Mouse (Mus musculus): Measurements from ENCODE around the gene Man2b2.

Man2b2 gene

DNA sequence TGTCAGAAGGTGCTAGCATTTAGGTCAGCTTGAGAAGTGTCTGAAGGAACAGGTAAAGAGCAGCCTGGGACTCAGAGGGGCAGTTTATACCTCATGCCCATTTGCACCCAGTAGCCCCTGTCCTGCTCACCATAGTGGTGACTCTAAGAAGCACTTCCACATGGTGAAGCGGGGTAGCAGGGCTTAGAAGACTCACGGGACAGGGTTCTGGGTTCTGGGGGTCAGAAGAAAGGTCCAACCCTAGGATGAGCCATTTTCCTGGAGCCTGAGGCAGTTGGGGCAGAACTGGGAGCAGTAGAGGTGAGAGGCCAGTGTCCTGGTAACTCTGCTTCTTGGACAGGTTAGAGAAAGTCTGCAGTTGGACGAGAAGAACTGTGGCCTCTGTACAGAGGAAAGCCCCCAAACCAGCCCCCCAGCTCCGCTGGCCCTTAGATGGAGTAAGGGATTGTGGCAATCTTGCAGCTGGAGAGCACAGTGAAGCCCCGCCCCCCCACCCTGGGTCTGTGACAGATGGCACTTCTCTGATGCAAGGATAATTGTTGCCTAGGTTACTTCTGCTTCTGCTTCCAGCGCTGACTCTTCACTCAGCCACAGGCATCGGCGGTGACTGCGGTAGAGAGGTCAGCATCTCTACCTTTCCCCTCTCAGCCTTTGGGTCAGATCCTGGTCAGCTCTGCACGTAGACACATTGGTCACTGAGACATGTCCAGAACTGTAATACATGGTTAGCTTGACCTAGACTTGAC lies 63.3 kb downstream of the Man2b2 start:
- no peak for DNase-seq

- DNase-seq = no peak
Observed at GRCm38 (mm10) chr5:36759848-36760247, 70.6 kb downstream of the Man2b2 start.

DNA sequence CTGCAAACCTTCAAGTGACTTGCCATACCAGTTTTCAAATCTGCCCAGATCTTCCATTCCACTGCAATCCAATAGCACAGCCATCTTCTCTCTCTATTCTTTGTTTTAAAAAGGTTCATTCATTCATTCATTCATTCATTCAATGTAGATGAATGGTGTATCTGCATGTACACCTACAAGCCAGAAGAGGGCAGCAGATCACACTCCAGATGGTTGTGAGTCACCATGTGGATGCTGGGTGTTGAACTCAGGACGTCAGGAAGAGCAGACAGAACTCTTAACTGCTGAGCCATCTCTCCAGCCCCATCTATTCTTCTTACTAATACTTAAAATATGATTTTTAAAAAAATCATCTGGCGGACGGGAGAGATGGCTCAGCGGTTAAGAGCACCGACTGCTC lies 73.4 kb downstream of the Man2b2 start:
- DNase-seq = no peak
